Mouse (Mus musculus) CH12.LX (cell line): ENCODE results near the gene Rsrc1.

ENCODE experiments used
- CTCF ChIP-seq, 2 experiments: IDR thresholded peaks in 1 of 2; conservative IDR thresholded peaks in 1 of 2; 2 replicates each; pipeline ENCODE4 v1.5.1; 2011 to 2012; ENCODE audit warnings: low read depth in 2 of 2, low read length in 2 of 2, improper control_type of control experiment in 1 of 2, inconsistent platforms in 1 of 2, mild to moderate bottlenecking in 1 of 2, moderate library complexity in 1 of 2
- HCFC1 ChIP-seq: IDR thresholded peaks from 2 replicates; pipeline ENCODE4 v1.6.1; 2012; ENCODE audit warnings: low read depth, mild to moderate bottlenecking, inconsistent platforms, low read length, improper control_type of control experiment
- MEF2A ChIP-seq: IDR thresholded peaks from 2 replicates; pipeline ENCODE4 v1.6.1; 2014; ENCODE audit warnings: low read depth, mild to moderate bottlenecking, inconsistent platforms, low read length, improper control_type of control experiment, borderline replicate concordance
- MYC ChIP-seq: IDR thresholded peaks from 2 replicates; pipeline ENCODE4 v1.6.1; 2011; ENCODE audit warnings: low read depth, mild to moderate bottlenecking, improper control_type of control experiment, low read length
- POLR2A ChIP-seq: IDR thresholded peaks from 2 replicates; pipeline ENCODE4 v1.6.1; 2011; ENCODE audit warnings: low read depth, mild to moderate bottlenecking, improper control_type of control experiment, low read length
- POLR2AphosphoS2 ChIP-seq: IDR thresholded peaks from 2 replicates; pipeline ENCODE4 v1.6.1; 2011; ENCODE audit warnings: low read depth, low read length, improper control_type of control experiment
- ZC3H11A ChIP-seq: IDR thresholded peaks from 2 replicates; pipeline ENCODE4 v1.6.1; 2012; ENCODE audit warnings: low read depth, mild to moderate bottlenecking, inconsistent platforms, low read length, improper control_type of control experiment
- ZMIZ1 ChIP-seq: IDR thresholded peaks from 2 replicates; pipeline ENCODE4 v1.6.1; 2012; ENCODE audit warnings: low read depth, mild to moderate bottlenecking, inconsistent platforms, low read length, improper control_type of control experiment

DNA sequence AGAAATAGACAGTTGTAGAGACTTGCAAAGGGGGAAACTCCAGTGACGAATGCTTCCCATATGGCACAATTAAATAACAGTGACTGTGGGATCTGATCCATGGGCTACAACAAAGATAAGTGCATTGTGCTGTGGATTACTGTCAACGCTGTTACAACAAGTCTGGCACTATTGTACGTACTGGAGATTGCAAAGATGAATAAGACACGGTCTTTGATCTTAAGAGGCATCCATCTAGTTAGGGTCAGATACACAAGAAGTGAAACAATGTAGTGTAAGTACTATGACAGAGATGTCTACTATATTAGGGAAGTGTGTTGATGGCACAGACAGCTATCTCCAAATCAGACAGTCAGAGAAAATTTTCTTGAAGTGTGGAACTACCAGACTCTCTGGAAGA, 135.1 kb downstream of the Rsrc1 start:
- no peak for TF ChIP-seq POLR2A
- no peak for TF ChIP-seq POLR2AphosphoS2
- TF ChIP-seq ZMIZ1: no peak
- TF ChIP-seq ZC3H11A: no peak
- TF ChIP-seq CTCF (conservative IDR thresholded peaks at IDR 0.05 in 1 of 2, IDR thresholded peaks at IDR 0.05 in 1 of 2; ENCODE audit: low read depth in 2 of 2, low read length in 2 of 2): no peak
- TF ChIP-seq MYC: no peak
- no peak for TF ChIP-seq MEF2A
- TF ChIP-seq HCFC1: no peak
